Mouse (Mus musculus) spleen, adult 2 months (tissue): ENCODE measurements around the gene Trim40.

Experiments used
- CTCF ChIP-seq: fragments of 200-500 bp; IDR thresholded peaks from 2 replicates; pipeline ENCODE4 v1.5.1; 2011; ENCODE audit warnings: mild to moderate bottlenecking, inconsistent platforms; ENCODE audit not compliant: insufficient read depth, insufficient read length, insufficient replicate concordance; ENCODE audit errors: extremely low read depth
- POLR2A ChIP-seq: fragments of 200-500 bp; IDR thresholded peaks from 2 replicates; pipeline ENCODE4 v1.6.1; 2011; ENCODE audit warnings: low read depth, low read length, inconsistent platforms

DNA sequence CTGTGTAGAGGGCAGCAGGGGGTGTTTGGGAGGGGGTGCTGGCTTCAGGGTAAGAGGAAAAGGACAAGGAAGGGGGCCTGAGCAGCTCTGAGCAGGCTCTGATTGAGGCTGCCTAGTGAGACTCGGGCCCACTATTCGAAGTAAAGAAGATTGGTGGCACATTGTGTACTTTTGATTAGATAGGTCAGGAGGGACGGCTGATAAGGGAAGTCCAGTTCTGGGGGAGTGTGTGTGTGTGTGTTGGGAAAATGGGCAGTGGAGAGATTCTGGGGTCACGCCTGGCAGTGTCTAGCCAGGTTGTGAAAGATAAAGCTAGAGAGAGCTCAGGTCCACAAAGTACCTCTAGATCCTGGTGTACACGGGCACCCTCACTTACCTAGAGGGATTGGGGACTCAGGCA, 38.3 kb downstream of the Trim40 start:
- TF ChIP-seq CTCF, result no peak
- TF ChIP-seq POLR2A, result no peak
